Mouse (Mus musculus): Measurements from ENCODE around the gene Bud13.

The Bud13 gene

DNA sequence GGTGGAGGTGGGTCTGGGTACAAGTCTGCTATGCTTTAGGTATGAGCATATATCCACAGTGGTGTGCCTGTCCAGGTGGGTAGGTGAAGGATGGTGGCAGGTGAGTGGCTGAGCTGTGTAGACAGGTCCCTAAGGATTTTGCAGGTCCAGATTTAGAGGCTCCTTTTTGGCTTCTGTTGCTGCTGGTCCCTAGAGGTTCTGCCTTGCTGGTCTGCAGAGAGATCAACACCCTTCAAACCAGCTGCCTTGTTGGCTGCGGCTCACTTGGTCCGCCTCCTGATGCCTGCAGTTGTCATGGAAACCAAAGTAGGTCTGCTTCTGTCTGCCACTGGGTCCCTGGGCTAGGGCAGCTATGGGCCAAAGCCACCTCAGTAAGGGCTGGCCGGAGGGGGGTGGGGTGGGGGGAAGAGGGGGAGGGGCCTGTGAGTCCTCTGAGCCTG, 55.1 kb downstream of the Bud13 start:
- no peak for DNase-seq (ENCODE audit: low read depth)

GRCm38 (mm10) chr9:46338384-46338783, 55.6 kb downstream of the Bud13 start:
- no peak for DNase-seq (ENCODE audit: low read depth)

DNA sequence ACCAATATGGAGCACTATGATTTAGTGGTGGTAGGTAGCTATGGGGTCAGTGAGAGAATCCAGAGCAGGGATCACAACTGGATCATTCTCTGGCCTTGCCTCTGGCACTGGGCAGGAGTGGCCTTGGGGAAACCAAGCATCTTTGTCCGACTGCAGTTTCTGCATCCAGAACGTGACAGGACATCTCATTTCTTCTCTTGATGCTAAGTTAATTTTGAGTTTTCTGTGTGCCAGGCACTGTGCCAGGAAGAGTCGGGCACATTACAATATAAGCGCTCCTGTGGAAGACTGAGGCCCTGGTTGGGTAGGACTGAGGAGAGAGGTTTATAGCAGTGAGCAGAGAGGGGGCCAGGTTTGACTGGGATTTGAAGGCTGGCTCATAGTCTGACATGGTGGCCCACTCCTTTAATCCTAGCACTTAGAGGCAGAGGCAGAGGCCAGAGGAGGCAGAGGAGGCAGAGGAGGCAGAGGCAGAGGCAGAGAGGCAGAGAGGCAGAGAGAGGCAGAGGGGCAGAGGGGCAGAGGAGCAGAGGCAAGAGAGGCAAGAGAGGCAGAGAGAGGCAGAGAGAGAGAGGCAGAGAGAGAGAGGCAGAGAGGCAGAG, 56.3 kb downstream of the Bud13 start:
- DNase-seq (ENCODE audit: low read depth) = no peak

DNA sequence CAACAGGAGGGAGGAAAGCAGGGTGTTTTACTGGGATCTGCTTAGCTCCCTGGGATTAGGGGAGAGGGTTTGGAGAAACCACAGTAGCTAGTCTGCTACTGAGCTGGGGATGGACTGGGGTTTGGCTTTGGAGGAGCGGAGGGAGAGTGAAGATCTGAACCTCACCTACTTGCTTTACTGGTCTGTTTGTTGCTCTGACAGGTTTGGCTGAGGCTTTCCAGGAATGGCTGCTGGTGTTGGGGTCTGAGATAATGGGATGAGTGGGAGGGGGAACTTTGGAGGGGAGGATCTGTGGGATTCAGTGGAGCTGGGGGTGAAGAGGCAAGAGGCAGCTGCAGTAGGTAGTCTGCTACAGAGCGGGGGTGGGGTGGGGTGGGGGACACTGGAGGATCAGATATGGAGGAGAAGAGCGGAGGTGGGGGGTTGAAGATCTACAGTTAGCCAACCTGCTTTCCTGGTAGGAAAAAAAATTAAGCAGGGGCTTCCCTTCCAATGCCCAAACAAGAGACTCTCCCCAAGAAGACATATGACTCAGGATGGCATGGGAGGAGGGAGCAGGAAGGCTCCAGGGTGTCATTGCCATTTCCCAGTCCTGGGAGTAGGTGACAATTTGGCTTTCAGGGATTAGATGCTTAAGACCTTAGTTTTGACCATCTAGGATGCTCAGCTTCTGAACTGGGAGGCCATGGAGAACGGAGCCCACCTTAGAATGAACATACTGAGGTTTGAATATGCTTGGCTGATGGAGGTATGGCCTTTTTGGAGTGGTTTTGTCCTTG, 63.3 kb downstream of the Bud13 start:
- DNase-seq (ENCODE audit: low read depth) = no peak

Measured in NIH3T3 (cell line).